Mouse (Mus musculus) CH12.LX (cell line): ENCODE measurements around the gene Notum. TPM values are rescaled to one million over a fixed set of nuclear protein-coding genes. Genes with fewer than 3 reads are reported as not detected.

Experiments used
- DNase-seq: peaks from one replicate; pipeline ENCODE4 v3.0.0-alpha.2; 2013; ENCODE audit errors: extremely low read depth
- H3K27ac ChIP-seq: 2 replicates; pipeline ENCODE4 v1.5.1; 2012; ENCODE audit warnings: low read depth, mild to moderate bottlenecking, control low read depth, moderate library complexity; ENCODE audit not compliant: insufficient read depth
- H3K27me3 ChIP-seq: replicated peaks from 2 replicates; pipeline ENCODE3; 2012; ENCODE audit warnings: inconsistent platforms
- H3K36me3 ChIP-seq, 2 experiments: replicated peaks in 1 of 2; 2 replicates each; pipeline versions ENCODE3 to v1.6.1; 2012; ENCODE audit warnings: inconsistent platforms in 1 of 2, low read length in 1 of 2, mild to moderate bottlenecking in 1 of 2, mixed read lengths in 1 of 2, moderate library complexity in 1 of 2; ENCODE audit not compliant: control insufficient read depth in 1 of 2, insufficient read depth in 1 of 2
- H3K4me1 ChIP-seq, 2 experiments: 2 replicates each; pipeline ENCODE4 v1.6.1; 2012; ENCODE audit warnings: inconsistent platforms in 1 of 2, moderate library complexity in 1 of 2; ENCODE audit not compliant: insufficient read depth in 2 of 2, control insufficient read depth in 1 of 2
- H3K4me2 ChIP-seq: 2 replicates; pipeline ENCODE4 v1.6.1; 2012; ENCODE audit warnings: low read depth, mild to moderate bottlenecking, control low read depth; ENCODE audit not compliant: poor library complexity, insufficient read depth, severe bottlenecking
- H3K4me3 ChIP-seq, 3 experiments: fragments of 150-350 bp in 1 of 3; sonication (generic) in 1 of 3; replicated peaks in 1 of 3; 2 replicates each; pipeline versions ENCODE3 to v1.5.1; 2011 to 2012; ENCODE audit warnings: low read depth in 2 of 3, low read length in 2 of 3, mild to moderate bottlenecking in 2 of 3, moderate library complexity in 2 of 3, control low read depth in 1 of 3, improper control_type of control experiment in 1 of 3, inconsistent platforms in 1 of 3, mixed read lengths in 1 of 3; ENCODE audit not compliant: poor library complexity in 1 of 3
- H3K79me2 ChIP-seq: replicated peaks from 2 replicates; pipeline ENCODE4 v1.6.1; 2012; ENCODE audit warnings: mild to moderate bottlenecking, moderate library complexity; ENCODE audit not compliant: control insufficient read depth, poor library complexity, insufficient read depth, severe bottlenecking; ENCODE audit errors: extremely low read depth
- H3K9ac ChIP-seq: 2 replicates; pipeline ENCODE4 v1.6.1; 2012; ENCODE audit warnings: low read depth, mild to moderate bottlenecking, control low read depth, moderate library complexity; ENCODE audit not compliant: insufficient read depth
- H3K9me3 ChIP-seq: replicated peaks from 2 replicates; pipeline ENCODE3; 2012; ENCODE audit warnings: low read length, inconsistent platforms, mixed read lengths
- BHLHE40 ChIP-seq: IDR thresholded peaks from 2 replicates; pipeline ENCODE4 v1.6.1; 2011; ENCODE audit warnings: mild to moderate bottlenecking, low read depth, low read length, improper control_type of control experiment
- E2F4 ChIP-seq: IDR thresholded peaks from 2 replicates; pipeline ENCODE4 v1.6.1; 2011; ENCODE audit warnings: low read depth, low read length, improper control_type of control experiment; ENCODE audit not compliant: insufficient replicate concordance
- ELF1 ChIP-seq: IDR thresholded peaks from 2 replicates; pipeline ENCODE4 v1.6.1; 2014; ENCODE audit warnings: low read depth, mild to moderate bottlenecking, inconsistent platforms, low read length, improper control_type of control experiment
- EP300 ChIP-seq: IDR thresholded peaks from 2 replicates; pipeline ENCODE4 v1.6.1; 2011; ENCODE audit warnings: low read length, improper control_type of control experiment
- ETS1 ChIP-seq: conservative IDR thresholded peaks from 2 replicates; pipeline ENCODE4 v1.6.1; 2012; ENCODE audit warnings: low read depth, mild to moderate bottlenecking, inconsistent platforms, low read length, improper control_type of control experiment, moderate library complexity
- IRF4 ChIP-seq: IDR thresholded peaks from 2 replicates; pipeline ENCODE4 v1.6.1; 2014; ENCODE audit warnings: low read depth, mild to moderate bottlenecking, inconsistent platforms, low read length, improper control_type of control experiment
- JUND ChIP-seq: conservative IDR thresholded peaks from 2 replicates; pipeline ENCODE4 v1.6.1; 2011; ENCODE audit warnings: low read depth, low read length, improper control_type of control experiment
- KAT2A ChIP-seq: IDR thresholded peaks from 2 replicates; pipeline ENCODE4 v1.6.1; 2012; ENCODE audit warnings: low read length, improper control_type of control experiment, inconsistent platforms; ENCODE audit not compliant: insufficient replicate concordance
- MAFK ChIP-seq: IDR thresholded peaks from 2 replicates; pipeline ENCODE4 v1.6.1; 2011; ENCODE audit warnings: low read length, improper control_type of control experiment; ENCODE audit not compliant: insufficient replicate concordance
- MAX ChIP-seq: IDR thresholded peaks from 2 replicates; pipeline ENCODE4 v1.6.1; 2011; ENCODE audit warnings: low read length, improper control_type of control experiment
- MAZ ChIP-seq: IDR thresholded peaks from 2 replicates; pipeline ENCODE4 v1.6.1; 2012; ENCODE audit warnings: low read depth, mild to moderate bottlenecking, inconsistent platforms, low read length, improper control_type of control experiment, moderate library complexity
- MXI1 ChIP-seq: IDR thresholded peaks from 2 replicates; pipeline ENCODE4 v1.6.1; 2011; ENCODE audit warnings: mild to moderate bottlenecking, low read depth, low read length, improper control_type of control experiment
- NRF1 ChIP-seq: IDR thresholded peaks from 2 replicates; pipeline ENCODE4 v1.6.1; 2014; ENCODE audit warnings: low read depth, mild to moderate bottlenecking, inconsistent platforms, low read length, improper control_type of control experiment, moderate library complexity
- POLR2A ChIP-seq: IDR thresholded peaks from 2 replicates; pipeline ENCODE4 v1.6.1; 2011; ENCODE audit warnings: low read depth, mild to moderate bottlenecking, improper control_type of control experiment, low read length
- RAD21 ChIP-seq: IDR thresholded peaks from 2 replicates; pipeline ENCODE4 v1.6.1; 2011; ENCODE audit warnings: low read depth, mild to moderate bottlenecking, low read length, improper control_type of control experiment, moderate library complexity
- RCOR1 ChIP-seq: conservative IDR thresholded peaks from 2 replicates; pipeline ENCODE4 v1.6.1; 2012; ENCODE audit warnings: low read depth, mild to moderate bottlenecking, inconsistent platforms, low read length, improper control_type of control experiment
- SMC3 ChIP-seq: IDR thresholded peaks from 2 replicates; pipeline ENCODE4 v1.6.1; 2011; ENCODE audit warnings: low read depth, low read length, improper control_type of control experiment
- TBP ChIP-seq: conservative IDR thresholded peaks from 2 replicates; pipeline ENCODE4 v1.6.1; 2011; ENCODE audit warnings: low read depth, low read length, improper control_type of control experiment
- UBTF ChIP-seq: IDR thresholded peaks from 2 replicates; pipeline ENCODE4 v1.6.1; 2012; ENCODE audit warnings: low read depth, mild to moderate bottlenecking, inconsistent platforms, low read length, improper control_type of control experiment, moderate library complexity
- ZKSCAN1 ChIP-seq: IDR thresholded peaks from 2 replicates; pipeline ENCODE4 v1.6.1; 2012; ENCODE audit warnings: low read depth, inconsistent platforms, low read length, improper control_type of control experiment, borderline replicate concordance
- ZNF384 ChIP-seq: IDR thresholded peaks from 2 replicates; pipeline ENCODE4 v1.6.1; 2012; ENCODE audit warnings: low read depth, low read length, improper control_type of control experiment, inconsistent platforms
- dilution Hi-C: fragments of 300-500 bp; cut with MboI; formaldehyde crosslinking; loops from 2 replicates; pipeline ENCODE4 v1.14.3; 2020; ENCODE audit warnings: low sequenced_read_pairs; ENCODE audit not compliant: extremely low pct_unique_long_range_greater_than_20kb, extremely low pct_ligation_motif_present
- in situ Hi-C: fragments of 300-500 bp; cut with MboI; formaldehyde crosslinking; loops from 3 replicates; pipeline ENCODE4 v1.14.3; 2019; ENCODE audit warnings: low sequenced_read_pairs, low pct_ligation_motif_present, low pct_unique_long_range_greater_than_20kb, mixed read lengths
- polyA plus RNA-seq: library from polyadenylated mRNA; unstranded; fragments of >175 nt; gene quantifications from 2 replicates; pipeline ENCODE4 v1.2.1, GENCODE M21; 2012; ENCODE audit warnings: low read depth; ENCODE audit not compliant: insufficient read length
- total RNA-seq, 2 experiments: library from RNA; depleted of rRNA; stranded (reverse); fragments of 300-350 nt in 1 of 2; fragments of >200 nt in 1 of 2; gene quantifications; 2 replicates each; pipeline ENCODE4 v1.2.3; 2012 to 2014

The Notum gene
- total and polyA plus RNA-seq, 3 experiments, result not detected

- H3K4me2 ChIP-seq, result no peak overlapping the region
- in situ Hi-C loops (no loop called here), dilution Hi-C loops (no loop called here)
- no peak for DNase-seq
- no peak overlapping the region for H3K9ac ChIP-seq
- H3K4me1 ChIP-seq, result no peaks in the 10 kb centered on the region
- no peak for TF ChIP-seq RAD21
- H3K4me3 ChIP-seq, result no peak overlapping the region
- H3K36me3 ChIP-seq, result no peaks in the 10 kb centered on the region
- no peak overlapping the region for H3K27ac ChIP-seq
- H3K9me3 ChIP-seq, result peaks cover under 1% of the 10 kb centered on the region
- H3K27me3 ChIP-seq, result peaks cover 37% of the 10 kb centered on the region
- no peaks in the 10 kb centered on the region for H3K79me2 ChIP-seq
Measured at GRCm38 (mm10) chr11:120665406-120665805, 4.4 kb upstream of the Notum start.

GRCm38 (mm10) chr11:120663714-120664113 lies 2.7 kb upstream of the Notum start:
- dilution Hi-C loops, result no loop called here
- TF ChIP-seq KAT2A (no peak), UBTF (no peak), JUND (no peak), ELF1 (no peak), MAFK (no peak), ETS1 (no peak), RCOR1 (no peak), NRF1 (no peak), ZKSCAN1 (no peak), SMC3 (no peak), MAX (no peak), RAD21 (no peak), POLR2A (no peak), TBP (no peak)
- Histone ChIP-seq H3K4me1 (peaks cover 0 to 8% of the 10 kb centered on the region in 2 experiments; a peak in 2 of 4 replicates), H3K4me2 (no peak overlapping the region), H3K27ac (no peak overlapping the region), H3K9ac (no peak overlapping the region), H3K36me3 (no peaks in the 10 kb centered on the region), H3K79me2 (no peaks in the 10 kb centered on the region), H3K9me3 (peaks cover 7% of the 10 kb centered on the region), H3K4me3 (no peak overlapping the region), H3K27me3 (peaks cover 50% of the 10 kb centered on the region)
- in situ Hi-C loops, result no loop called here
- DNase-seq, result no peak

- in situ Hi-C loops, result no loop called here
- no peak overlapping the region for H3K27ac ChIP-seq
- H3K9me3 ChIP-seq, result peaks cover 7% of the 10 kb centered on the region
- no peak overlapping the region for H3K4me2 ChIP-seq
- TF ChIP-seq ZNF384 (no peak), MXI1 (no peak), ELF1 (no peak), EP300 (no peak), IRF4 (no peak), E2F4 (no peak), MAZ (no peak), BHLHE40 (no peak), ZKSCAN1 (no peak)
- H3K4me3 ChIP-seq, result no peak overlapping the region
- dilution Hi-C loops, result no loop called here
- no peaks in the 10 kb centered on the region for H3K79me2 ChIP-seq
- H3K36me3 ChIP-seq, result no peaks in the 10 kb centered on the region
- DNase-seq, result no peak
- peaks cover 0 to 10% of the 10 kb centered on the region in 2 experiments; a peak in 2 of 4 replicates for H3K4me1 ChIP-seq
- peaks cover 59% of the 10 kb centered on the region for H3K27me3 ChIP-seq
- H3K9ac ChIP-seq, result no peak overlapping the region
Measured at GRCm38 (mm10) chr11:120662759-120663158, 1.8 kb upstream of the Notum start.
